Mouse (Mus musculus): Measurements from ENCODE around the gene Tarbp1.

DNA sequence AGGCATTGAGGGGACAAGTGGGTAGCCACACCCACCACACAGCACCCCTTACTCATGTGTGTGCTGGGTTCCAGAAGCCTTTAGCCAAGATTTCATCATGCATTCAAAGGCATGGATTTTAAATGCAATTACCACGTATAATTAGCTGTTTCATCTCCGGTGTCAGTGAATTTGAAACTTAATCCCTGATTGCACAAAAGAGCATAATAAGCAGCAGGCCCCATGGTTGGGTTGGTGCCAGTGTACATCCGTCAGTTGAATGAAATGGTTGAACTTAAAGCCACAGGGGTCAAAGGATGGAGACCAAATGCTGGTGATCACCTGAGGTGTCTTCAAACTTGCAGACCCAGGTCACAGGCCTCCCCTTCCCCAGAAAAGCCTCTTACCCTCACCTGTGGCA is 36.0 kb upstream of the Tarbp1 start:
- no peak for TF ChIP-seq CTCF (conservative IDR thresholded peaks at IDR 0.05; ENCODE audit: low read length)
- TF ChIP-seq POU5F1 (IDR thresholded peaks at IDR 0.05; ENCODE audit: borderline replicate concordance, low read length): no peak
- TF ChIP-seq NANOG (IDR thresholded peaks at IDR 0.05; ENCODE audit: borderline replicate concordance, low read length): no peak

Measured in E14TG2a.4 (cell line).